Mouse (Mus musculus): ENCODE measurements around the gene Rps15. TPM values are rescaled to one million over a fixed set of nuclear protein-coding genes. Genes with fewer than 3 reads are reported as not detected.
A peak's percentile ranks its signal among the peaks of the same experiment; 100 is the strongest.

The Rps15 gene
- polyA plus RNA-seq, 1 experiment from 2014 or later, result 821 TPM

GRCm38 (mm10) chr10:80330888-80331287 lies 38.6 kb downstream of the Rps15 start:
- 38% methylated on average over 2 of the region's 2 CpGs for WGBS
- H3K27me3 ChIP-seq (ENCODE audit: control insufficient read depth, insufficient read depth, low read length), result no peaks in the 10 kb centered on the region
- TF ChIP-seq CTCF (IDR thresholded peaks at IDR 0.05; ENCODE audit: low read depth) (no peak), EP300 (optimal IDR thresholded peaks at IDR 0.05) (no peak)
- no peaks in the 10 kb centered on the region for H3K36me3 ChIP-seq (ENCODE audit: control insufficient read depth, insufficient read depth, low read length)
- DNase-seq (ENCODE audit: low spot score) (no peak), ATAC-seq (ENCODE audit: low FRiP score, low TSS enrichment) (no peak)
- H3K4me1 ChIP-seq (replicated peaks; ENCODE audit: control insufficient read depth, insufficient read depth), result peaks cover 9% of the 10 kb centered on the region; the same call in 1 of the 2 replicates
- H3K4me3 ChIP-seq (ENCODE audit: low read depth, low read length), result no peak overlapping the region; the same call in 1 of the 2 replicates
- no peaks in the 10 kb centered on the region for H3K9me3 ChIP-seq (ENCODE audit: control insufficient read depth, low read length)
- H3K4me2 ChIP-seq (replicated peaks; ENCODE audit: low read depth), result peak overlapping the region; percentile 77
- H3K9ac ChIP-seq (ENCODE audit: low read length), result peak overlapping the region; percentile 41; the same call in 1 of the 2 replicates
- H3K27ac ChIP-seq (replicated peaks), result 0 out of 2 replicates have a peak overlapping the region, but pooled peaks have one; percentile 40

GRCm38 (mm10) chr10:80331636-80332524 lies 39.6 kb downstream of the Rps15 start:
- H3K4me3 ChIP-seq (ENCODE audit: low read depth, low read length), result no peak overlapping the region
- H3K4me1 ChIP-seq (replicated peaks; ENCODE audit: control insufficient read depth, insufficient read depth), result peaks cover 9% of the 10 kb centered on the region; the same call in 1 of the 2 replicates
- TF ChIP-seq EP300 (optimal IDR thresholded peaks at IDR 0.05), result no peak
- TF ChIP-seq CTCF (IDR thresholded peaks at IDR 0.05; ENCODE audit: low read depth), result no peak
- H3K4me2 ChIP-seq (replicated peaks; ENCODE audit: low read depth), result no peak overlapping the region
- no peak for ATAC-seq (ENCODE audit: low FRiP score, low TSS enrichment)
- no peaks in the 10 kb centered on the region for H3K9me3 ChIP-seq (ENCODE audit: control insufficient read depth, low read length)
- no peak overlapping the region for H3K27ac ChIP-seq (replicated peaks)
- no peaks in the 10 kb centered on the region for H3K36me3 ChIP-seq (ENCODE audit: control insufficient read depth, insufficient read depth, low read length)
- H3K27me3 ChIP-seq (ENCODE audit: control insufficient read depth, insufficient read depth, low read length), result no peaks in the 10 kb centered on the region
- 48% methylated on average over 10 of the region's 10 CpGs for WGBS
- H3K9ac ChIP-seq (ENCODE audit: low read length), result no peak overlapping the region
- no peak for DNase-seq (ENCODE audit: low spot score)

- peaks cover 9% of the 10 kb centered on the region; the same call in 1 of the 2 replicates for H3K4me1 ChIP-seq (replicated peaks; ENCODE audit: control insufficient read depth, insufficient read depth)
- H3K9ac ChIP-seq (ENCODE audit: low read length), result no peak overlapping the region
- no peaks in the 10 kb centered on the region for H3K9me3 ChIP-seq (ENCODE audit: control insufficient read depth, low read length)
- no peaks in the 10 kb centered on the region for H3K36me3 ChIP-seq (ENCODE audit: control insufficient read depth, insufficient read depth, low read length)
- ATAC-seq (ENCODE audit: low FRiP score, low TSS enrichment) (no peak), DNase-seq (ENCODE audit: low spot score) (no peak)
- H3K27ac ChIP-seq (replicated peaks), result no peak overlapping the region
- H3K4me3 ChIP-seq (ENCODE audit: low read depth, low read length), result no peak overlapping the region
- no peak for TF ChIP-seq EP300 (optimal IDR thresholded peaks at IDR 0.05)
- no peak overlapping the region for H3K4me2 ChIP-seq (replicated peaks; ENCODE audit: low read depth)
- no peaks in the 10 kb centered on the region for H3K27me3 ChIP-seq (ENCODE audit: control insufficient read depth, insufficient read depth, low read length)
- WGBS, result 75% methylated on average over 5 of the region's 5 CpGs
These were observed 40.3 kb downstream of the Rps15 start for GRCm38 (mm10) chr10:80332525-80332989.

GRCm38 (mm10) chr10:80336263-80336662 lies 44.0 kb downstream of the Rps15 start:
- Histone ChIP-seq H3K4me1 (replicated peaks; ENCODE audit: control insufficient read depth, insufficient read depth) (no peaks in the 10 kb centered on the region), H3K9me3 (ENCODE audit: control insufficient read depth, low read length) (no peaks in the 10 kb centered on the region), H3K4me2 (replicated peaks; ENCODE audit: low read depth) (no peak overlapping the region), H3K27ac (replicated peaks) (no peak overlapping the region), H3K4me3 (ENCODE audit: low read depth, low read length) (no peak overlapping the region), H3K9ac (ENCODE audit: low read length) (no peak overlapping the region), H3K36me3 (ENCODE audit: control insufficient read depth, insufficient read depth, low read length) (no peaks in the 10 kb centered on the region), H3K27me3 (ENCODE audit: control insufficient read depth, insufficient read depth, low read length) (peaks cover 2% of the 10 kb centered on the region; the same call in 1 of the 2 replicates)
- ATAC-seq (ENCODE audit: low FRiP score, low TSS enrichment) (no peak), DNase-seq (ENCODE audit: low spot score) (no peak)
- 83% methylated on average over 12 of the region's 12 CpGs for WGBS
- TF ChIP-seq EP300 (optimal IDR thresholded peaks at IDR 0.05) (no peak), CTCF (IDR thresholded peaks at IDR 0.05; ENCODE audit: low read depth) (no peak)

- no peaks in the 10 kb centered on the region for H3K36me3 ChIP-seq (ENCODE audit: control insufficient read depth, insufficient read depth, low read length)
- whole genome bisulfite sequencing, result 19% methylated on average over 19 of the region's 19 CpGs
- H3K27me3 ChIP-seq (ENCODE audit: control insufficient read depth, insufficient read depth, low read length), result peaks cover 8% of the 10 kb centered on the region
- H3K4me2 ChIP-seq (replicated peaks; ENCODE audit: low read depth), result no peak overlapping the region; the same call in 1 of the 2 replicates
- TF ChIP-seq EP300 (optimal IDR thresholded peaks at IDR 0.05) (no peak), CTCF (IDR thresholded peaks at IDR 0.05; ENCODE audit: low read depth) (peak; percentile 95)
- H3K9me3 ChIP-seq (ENCODE audit: control insufficient read depth, low read length), result no peaks in the 10 kb centered on the region
- no peak overlapping the region for H3K27ac ChIP-seq (replicated peaks)
- peaks cover 9% of the 10 kb centered on the region; the same call in 1 of the 2 replicates for H3K4me1 ChIP-seq (replicated peaks; ENCODE audit: control insufficient read depth, insufficient read depth)
- peak; percentile 22; the same call in 1 of the 2 replicates for ATAC-seq (ENCODE audit: low FRiP score, low TSS enrichment)
- DNase-seq (ENCODE audit: low spot score), result peak; percentile 89
- peak overlapping the region; percentile 27; the same call in 1 of the 2 replicates for H3K9ac ChIP-seq (ENCODE audit: low read length)
- H3K4me3 ChIP-seq (ENCODE audit: low read depth, low read length), result no peak overlapping the region
These were observed 47.9 kb downstream of the Rps15 start for GRCm38 (mm10) chr10:80339941-80340750.
